Mouse (Mus musculus): ENCODE results near the gene Thsd7b.

DNA sequence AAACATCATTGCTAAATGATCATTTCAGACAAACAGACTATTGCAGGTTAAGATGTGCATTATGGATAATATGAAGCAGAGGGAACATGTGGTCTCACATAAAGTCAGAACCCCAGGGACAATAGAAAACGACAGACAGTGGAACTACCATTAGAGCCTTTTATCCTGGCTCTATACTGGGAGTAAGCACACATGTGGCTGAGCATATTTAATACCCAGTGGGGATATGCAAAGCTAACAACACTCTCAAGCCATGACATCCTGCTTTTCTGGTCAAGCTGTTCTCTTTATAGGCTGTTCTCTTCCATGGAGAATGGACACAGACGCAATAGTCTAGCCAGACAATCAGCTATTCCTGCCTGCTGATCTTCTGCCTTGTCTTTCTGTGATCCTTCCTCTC is 191.3 kb downstream of the Thsd7b start:
- no peak for TF ChIP-seq GATA1 (IDR thresholded peaks at IDR 0.05; ENCODE audit: borderline replicate concordance, low read length)
- no peak for TF ChIP-seq FLI1 (IDR thresholded peaks at IDR 0.05; ENCODE audit: low read length)
